Mouse (Mus musculus): ENCODE measurements at regions not wholly inside any gene's neighbourhood (a gene's known extent, or its start where the extent isn't known, plus 50 kb on each side); places are given as distances from the start of the nearest gene placed in this dataset.
"Not testable (repeated sequence)": the region's sequence is repeated elsewhere in the genome, so short reads cannot be mapped to it uniquely, and the experiment has no call there.

GRCm38 (mm10) chr15:41984267-41984666 lies 1850.1 kb downstream of the 9330182O14Rik start:
- no peak overlapping the region for H3K27ac ChIP-seq
- H3K9ac ChIP-seq, result no peak overlapping the region
- H3K4me1 ChIP-seq, result no peaks in the 10 kb centered on the region
- H3K4me3 ChIP-seq (replicated peaks), result no peak overlapping the region
- WGBS, result 89% methylated on average over 4 of the region's 4 CpGs
- no peaks in the 10 kb centered on the region for H3K36me3 ChIP-seq (replicated peaks)
- no peak for ATAC-seq (ENCODE audit: low FRiP score)
- no peaks in the 10 kb centered on the region for H3K9me3 ChIP-seq
- no peak overlapping the region for H3K4me2 ChIP-seq
- no peaks in the 10 kb centered on the region for H3K27me3 ChIP-seq

- no peaks in the 10 kb centered on the region for H3K4me1 ChIP-seq
- H3K9me3 ChIP-seq, result no peaks in the 10 kb centered on the region
- no peak overlapping the region for H3K4me3 ChIP-seq (replicated peaks)
- H3K9ac ChIP-seq, result no peak overlapping the region
- WGBS, result 85% methylated on average over 3 of the region's 3 CpGs
- ATAC-seq (ENCODE audit: low FRiP score), result no peak
- no peak overlapping the region for H3K27ac ChIP-seq
- no peaks in the 10 kb centered on the region for H3K36me3 ChIP-seq (replicated peaks)
- no peaks in the 10 kb centered on the region for H3K27me3 ChIP-seq
- no peak overlapping the region for H3K4me2 ChIP-seq
Observed at GRCm38 (mm10) chr15:41986264-41986663, 1852.1 kb downstream of the 9330182O14Rik start.

GRCm38 (mm10) chr15:41989065-41989464 lies 1854.9 kb downstream of the 9330182O14Rik start:
- Histone ChIP-seq H3K27ac (no peak overlapping the region), H3K4me2 (no peak overlapping the region), H3K36me3 (replicated peaks) (no peaks in the 10 kb centered on the region), H3K4me1 (no peaks in the 10 kb centered on the region), H3K27me3 (no peaks in the 10 kb centered on the region), H3K9me3 (no peaks in the 10 kb centered on the region), H3K9ac (no peak overlapping the region), H3K4me3 (replicated peaks) (no peak overlapping the region)
- ATAC-seq (ENCODE audit: low FRiP score), result no peak
- WGBS, result 64% methylated on average over 2 of the region's 2 CpGs

- H3K4me1 ChIP-seq, result no peaks in the 10 kb centered on the region
- no peak overlapping the region for H3K4me2 ChIP-seq
- no peaks in the 10 kb centered on the region for H3K9me3 ChIP-seq
- no peaks in the 10 kb centered on the region for H3K27me3 ChIP-seq
- no peaks in the 10 kb centered on the region for H3K36me3 ChIP-seq (replicated peaks)
- no peak for ATAC-seq (ENCODE audit: low FRiP score)
- no peak overlapping the region for H3K27ac ChIP-seq
- no peak overlapping the region for H3K9ac ChIP-seq
- H3K4me3 ChIP-seq (replicated peaks), result no peak overlapping the region
Observed at GRCm38 (mm10) chr15:41991816-41992215, 1857.7 kb downstream of the 9330182O14Rik start.

- ATAC-seq (ENCODE audit: low FRiP score); H3K4me3 ChIP-seq (replicated peaks); H3K4me1 ChIP-seq; H3K36me3 ChIP-seq (replicated peaks); H3K9ac ChIP-seq; H3K27me3 ChIP-seq; H3K9me3 ChIP-seq; H3K4me2 ChIP-seq; H3K27ac ChIP-seq: not testable (repeated sequence)
- 94% methylated on average over 12 of the region's 12 CpGs for WGBS
Observed at GRCm38 (mm10) chr15:42032286-42032685, 1898.1 kb downstream of the 9330182O14Rik start.

GRCm38 (mm10) chr15:42047088-42047976 lies 1913.2 kb downstream of the 9330182O14Rik start:
- ATAC-seq (ENCODE audit: low FRiP score), result peak; percentile 57; the same call in 1 of the 2 replicates
- 40% methylated on average over 4 of the region's 4 CpGs for WGBS
- no peaks in the 10 kb centered on the region for H3K27me3 ChIP-seq

GRCm38 (mm10) chr15:42056772-42057171 lies 1922.6 kb downstream of the 9330182O14Rik start:
- H3K4me2 ChIP-seq, result no peak overlapping the region
- H3K9ac ChIP-seq, result no peak overlapping the region
- H3K36me3 ChIP-seq (replicated peaks), result no peaks in the 10 kb centered on the region
- 84% methylated on average over 3 of the region's 3 CpGs for WGBS
- H3K27ac ChIP-seq, result no peak overlapping the region
- ATAC-seq (ENCODE audit: low FRiP score), result no peak
- no peaks in the 10 kb centered on the region for H3K4me1 ChIP-seq
- H3K4me3 ChIP-seq (replicated peaks), result no peak overlapping the region
- no peaks in the 10 kb centered on the region for H3K27me3 ChIP-seq
- H3K9me3 ChIP-seq, result no peaks in the 10 kb centered on the region

More at GRCm38 (mm10) chr15:42047088-42047976, 1913.2 kb downstream of the 9330182O14Rik start:
- Histone ChIP-seq H3K4me1 (peaks cover 5% of the 10 kb centered on the region; the same call in 1 of the 2 replicates), H3K4me3 (replicated peaks) (no peak overlapping the region), H3K9me3 (no peaks in the 10 kb centered on the region), H3K9ac (no peak overlapping the region), H3K27ac (no peak overlapping the region), H3K4me2 (no peak overlapping the region), H3K36me3 (replicated peaks) (no peaks in the 10 kb centered on the region)

GRCm38 (mm10) chr15:42068207-42068831 lies 1934.2 kb downstream of the 9330182O14Rik start:
- 36% methylated on average over 5 of the region's 5 CpGs for WGBS
- peak; percentile 74 for ATAC-seq (ENCODE audit: low FRiP score)
- Histone ChIP-seq H3K9me3 (no peaks in the 10 kb centered on the region), H3K4me2 (no peak overlapping the region), H3K4me3 (replicated peaks) (no peak overlapping the region), H3K4me1 (peaks cover 6% of the 10 kb centered on the region), H3K27ac (peak overlapping the region; percentile 36; the same call in 1 of the 2 replicates), H3K27me3 (no peaks in the 10 kb centered on the region), H3K36me3 (replicated peaks) (no peaks in the 10 kb centered on the region), H3K9ac (no peak overlapping the region)

GRCm38 (mm10) chr15:42069072-42069471 lies 1934.9 kb downstream of the 9330182O14Rik start:
- no peak overlapping the region for H3K9ac ChIP-seq
- 65% methylated on average over 3 of the region's 3 CpGs for WGBS
- no peak overlapping the region for H3K4me2 ChIP-seq
- no peaks in the 10 kb centered on the region for H3K27me3 ChIP-seq
- H3K4me3 ChIP-seq (replicated peaks), result no peak overlapping the region
- H3K4me1 ChIP-seq, result peaks cover 6% of the 10 kb centered on the region
- no peaks in the 10 kb centered on the region for H3K9me3 ChIP-seq
- no peak overlapping the region for H3K27ac ChIP-seq
- H3K36me3 ChIP-seq (replicated peaks), result no peaks in the 10 kb centered on the region
- ATAC-seq (ENCODE audit: low FRiP score), result 0 out of 2 replicates have a peak, but pooled peaks have one; percentile 50

- no peak for ATAC-seq (ENCODE audit: low FRiP score)
- Histone ChIP-seq H3K9ac (no peak overlapping the region), H3K27ac (no peak overlapping the region), H3K4me3 (replicated peaks) (no peak overlapping the region), H3K9me3 (no peaks in the 10 kb centered on the region), H3K4me1 (peaks cover under 1% of the 10 kb centered on the region; the same call in 1 of the 2 replicates), H3K4me2 (no peak overlapping the region), H3K36me3 (replicated peaks) (no peaks in the 10 kb centered on the region), H3K27me3 (no peaks in the 10 kb centered on the region)
Observed at GRCm38 (mm10) chr15:42073486-42073885, 1939.3 kb downstream of the 9330182O14Rik start.

GRCm38 (mm10) chr15:42082436-42082835 lies 1948.3 kb downstream of the 9330182O14Rik start:
- H3K27ac ChIP-seq, result no peak overlapping the region
- H3K4me1 ChIP-seq, result no peaks in the 10 kb centered on the region
- H3K4me2 ChIP-seq, result no peak overlapping the region
- H3K9me3 ChIP-seq, result no peaks in the 10 kb centered on the region
- ATAC-seq (ENCODE audit: low FRiP score), result no peak
- 87% methylated on average over 2 of the region's 2 CpGs for WGBS
- no peak overlapping the region for H3K9ac ChIP-seq
- no peaks in the 10 kb centered on the region for H3K36me3 ChIP-seq (replicated peaks)
- no peaks in the 10 kb centered on the region for H3K27me3 ChIP-seq
- H3K4me3 ChIP-seq (replicated peaks), result no peak overlapping the region

- no peaks in the 10 kb centered on the region for H3K27me3 ChIP-seq
- ATAC-seq (ENCODE audit: low FRiP score), result no peak
- H3K4me2 ChIP-seq, result no peak overlapping the region
- no peak overlapping the region for H3K27ac ChIP-seq
- no peaks in the 10 kb centered on the region for H3K36me3 ChIP-seq (replicated peaks)
- no peaks in the 10 kb centered on the region for H3K4me1 ChIP-seq
- WGBS, result 78% methylated on average over 2 of the region's 2 CpGs
- no peaks in the 10 kb centered on the region for H3K9me3 ChIP-seq
- H3K9ac ChIP-seq, result no peak overlapping the region
- H3K4me3 ChIP-seq (replicated peaks), result no peak overlapping the region
Observed at GRCm38 (mm10) chr15:42100730-42101129, 1966.6 kb downstream of the 9330182O14Rik start.
